Mouse (Mus musculus) bone marrow, adult 2 months (tissue): Measurements from ENCODE around the gene Ddt. TPM values are rescaled to one million over a fixed set of nuclear protein-coding genes. Genes with fewer than 3 reads are reported as not detected.

Experiments used
- H3K27ac ChIP-seq: fragments of 200-500 bp; 2 replicates; pipeline ENCODE4 v1.5.1; 2012; ENCODE audit warnings: low read depth, mild to moderate bottlenecking, control low read depth, inconsistent platforms, low read length; ENCODE audit not compliant: control insufficient read depth, poor library complexity, insufficient read depth
- H3K4me1 ChIP-seq: fragments of 200-500 bp; 2 replicates; pipeline ENCODE4 v1.6.1; 2011; ENCODE audit warnings: low read length; ENCODE audit not compliant: control insufficient read depth, insufficient read depth
- H3K4me3 ChIP-seq: fragments of 200-500 bp; replicated peaks from 2 replicates; pipeline ENCODE3; 2011; ENCODE audit warnings: mild to moderate bottlenecking, low read depth, low read length, control low read depth; ENCODE audit not compliant: control insufficient read depth
- CTCF ChIP-seq: fragments of 200-500 bp; IDR thresholded peaks from 2 replicates; pipeline ENCODE4 v1.5.1; 2011; ENCODE audit warnings: low read length, control low read depth; ENCODE audit not compliant: control insufficient read depth, insufficient read depth
- POLR2A ChIP-seq: fragments of 200-500 bp; IDR thresholded peaks from 2 replicates; pipeline ENCODE4 v1.6.1; 2011; ENCODE audit warnings: low read depth, mild to moderate bottlenecking, control low read depth, low read length, borderline replicate concordance; ENCODE audit not compliant: control insufficient read depth
- WGBS: fragments of 180-500 bp; shearing (Covaris S2); methylation state at CpG from one replicate; pipeline ENCODE4 v1.1.7; 2018; 5-methylcytosine and 5-hydroxymethylcytosine counted together
- polyA plus RNA-seq: library from polyadenylated mRNA; stranded (reverse); fragments of >200 nt; gene quantifications from 2 replicates; pipeline ENCODE4 v1.2.4, GENCODE M21; 2011; ENCODE audit warnings: low replicate concordance; ENCODE audit not compliant: missing spikeins, insufficient read depth, insufficient read length

Gene Ddt
- polyA plus RNA-seq, 1 experiment: 20.0 TPM

DNA sequence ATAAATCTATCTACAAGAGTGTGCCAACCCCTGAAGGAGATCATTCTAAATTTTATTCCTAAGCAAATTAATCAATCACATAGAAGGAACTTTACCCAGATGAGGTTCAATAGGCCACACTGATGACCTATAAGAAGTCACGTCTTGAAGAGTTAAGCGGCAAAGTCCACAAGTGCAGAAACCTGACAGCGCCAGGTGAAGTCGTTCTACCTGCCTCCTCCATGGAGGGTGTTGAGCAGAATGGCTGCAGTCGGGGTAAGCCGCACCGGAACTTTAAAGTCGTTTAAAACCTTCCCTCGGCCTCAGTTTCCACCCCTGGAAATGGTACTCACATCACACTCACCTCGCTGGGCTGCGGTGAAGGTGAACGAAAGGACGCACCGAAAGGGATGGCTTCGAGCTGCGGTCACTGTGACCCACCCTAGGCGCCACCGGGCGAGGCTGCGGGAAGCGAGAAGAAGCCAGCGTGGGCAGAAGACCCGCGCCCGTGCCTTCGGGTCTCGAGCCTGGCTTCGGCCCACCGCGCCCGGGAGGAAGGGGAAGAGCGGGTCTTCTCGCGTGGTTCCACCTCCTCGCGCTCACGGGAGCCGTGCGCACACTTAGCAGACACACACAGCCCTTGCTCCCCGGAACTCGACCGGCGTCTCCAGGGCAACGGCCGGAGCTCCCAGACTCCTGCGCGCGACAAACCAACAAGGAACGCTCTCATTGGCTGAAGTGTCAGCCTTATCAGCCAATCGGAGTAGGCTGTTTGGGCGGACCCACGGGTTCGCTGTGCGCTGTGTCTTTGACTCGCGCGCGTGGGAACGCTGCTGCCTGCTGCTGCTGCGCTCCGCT, 9.3 kb downstream of the Ddt start, which contains the start of gene Cabin1:
Cabin1 (minus strand) TSS at position 660 of the 837 bp plus-strand sequence.
- 1% methylated on average over 61 of the region's 61 CpGs for WGBS
- TF ChIP-seq CTCF (0 out of 2 replicates have a peak, but pooled peaks have one; percentile 7), POLR2A (peak; percentile 77)
- Histone ChIP-seq H3K27ac (peak within 1 kb of the TSS; percentile 90), H3K4me3 (peak within 1 kb of the TSS; percentile 67), H3K4me1 (peaks cover 4% of the 10 kb centered on the region; the same call in 1 of the 2 replicates)

DNA sequence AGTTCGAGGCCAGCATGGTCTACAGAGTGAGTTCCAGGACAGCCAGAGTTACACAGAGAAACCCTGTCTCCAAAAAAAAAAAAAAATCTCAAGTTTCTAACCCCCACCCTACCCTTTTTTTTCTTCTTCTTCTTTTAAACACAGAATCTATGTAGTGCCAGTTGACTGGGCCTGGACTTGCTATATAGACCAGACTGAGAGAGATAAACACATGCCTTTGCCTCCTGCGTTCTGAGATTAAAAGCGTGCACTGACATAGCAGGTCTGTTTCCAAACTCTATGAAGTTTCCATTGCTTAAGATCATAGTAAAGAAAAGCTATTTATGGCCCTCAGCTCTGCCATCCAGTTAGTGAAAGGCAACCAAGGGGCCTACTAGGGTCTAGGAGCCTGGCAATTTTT, 10.8 kb downstream of the Ddt start:
- peak overlapping the region; percentile 58 for H3K4me3 ChIP-seq
- H3K27ac ChIP-seq: peak overlapping the region; percentile 69
- TF ChIP-seq CTCF (no peak), POLR2A (no peak)
- WGBS: 77% methylated on average over 3 of the region's 3 CpGs
- H3K4me1 ChIP-seq: peaks cover 4% of the 10 kb centered on the region; the same call in 1 of the 2 replicates

DNA sequence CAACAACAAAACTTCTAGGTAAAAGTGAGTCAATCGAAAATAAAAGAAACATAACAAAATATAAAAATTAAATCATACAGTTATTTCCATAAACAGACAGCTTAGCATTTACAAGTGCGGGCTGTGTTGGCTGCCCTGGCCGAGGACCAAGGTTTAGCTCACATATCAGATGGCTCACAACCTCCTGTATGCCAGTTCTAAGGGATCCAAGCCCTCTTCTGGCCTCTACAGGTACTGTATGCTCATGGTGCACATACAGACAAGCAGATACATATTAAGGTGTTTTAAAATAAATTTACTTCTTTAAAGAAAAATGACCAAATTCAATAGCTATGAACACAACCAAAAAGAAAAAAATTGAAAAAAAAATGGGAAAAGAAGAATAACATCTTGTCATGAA, 12.9 kb downstream of the Ddt start:
- Histone ChIP-seq H3K27ac (no peak overlapping the region), H3K4me3 (no peak overlapping the region), H3K4me1 (peaks cover 4% of the 10 kb centered on the region; the same call in 1 of the 2 replicates)
- WGBS: 93% methylated on average over 3 of the region's 3 CpGs
- TF ChIP-seq POLR2A (no peak), CTCF (no peak)

DNA sequence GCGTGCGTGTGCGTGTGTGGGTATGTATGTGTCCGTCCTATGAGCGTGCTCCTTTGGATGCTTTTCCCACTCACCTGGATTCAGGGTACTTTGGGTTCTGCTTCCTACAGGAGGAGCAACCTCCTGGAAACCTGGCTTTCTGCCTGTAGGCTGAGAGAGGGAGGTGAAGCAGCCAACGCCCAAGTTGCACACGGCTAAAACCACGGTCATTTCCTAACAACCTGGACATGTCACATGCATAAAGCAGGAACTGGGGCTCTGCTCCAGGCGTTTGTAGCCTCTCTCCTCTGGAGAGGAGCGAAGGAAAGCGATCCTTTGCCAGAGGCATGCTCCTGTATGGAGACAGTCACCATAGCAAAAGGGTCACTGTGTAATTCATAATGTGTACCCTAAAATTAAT, 16.5 kb downstream of the Ddt start:
- TF ChIP-seq POLR2A (no peak), CTCF (no peak)
- no peak overlapping the region for H3K27ac ChIP-seq
- WGBS: 71% methylated on average over 11 of the region's 11 CpGs
- peaks cover 2% of the 10 kb centered on the region; the same call in 1 of the 2 replicates for H3K4me1 ChIP-seq
- H3K4me3 ChIP-seq: peak overlapping the region; percentile 5

DNA sequence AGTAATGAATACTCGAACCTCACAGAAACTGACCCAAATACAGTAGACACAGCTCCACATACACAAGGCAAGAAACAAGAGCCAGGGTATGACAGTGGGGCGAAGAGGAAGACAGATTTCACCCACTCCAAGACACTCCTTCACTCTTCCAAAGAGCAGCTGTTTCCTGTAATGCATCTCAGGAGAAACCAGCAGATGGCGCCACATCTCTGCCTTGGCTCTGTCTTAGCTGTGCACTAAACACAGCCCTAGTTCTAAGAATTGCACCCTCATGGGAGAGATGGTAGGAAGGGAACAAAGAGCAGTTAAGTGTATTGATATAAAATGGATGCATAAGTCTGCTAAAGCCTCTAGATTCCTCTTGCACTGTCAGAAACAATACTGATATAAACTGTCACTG, 29.2 kb downstream of the Ddt start:
- H3K27ac ChIP-seq: no peak overlapping the region
- no peaks in the 10 kb centered on the region for H3K4me1 ChIP-seq
- WGBS: 43% methylated on average over 3 of the region's 3 CpGs
- H3K4me3 ChIP-seq: no peak overlapping the region
- TF ChIP-seq POLR2A: no peak
- TF ChIP-seq CTCF: peak; percentile 95

DNA sequence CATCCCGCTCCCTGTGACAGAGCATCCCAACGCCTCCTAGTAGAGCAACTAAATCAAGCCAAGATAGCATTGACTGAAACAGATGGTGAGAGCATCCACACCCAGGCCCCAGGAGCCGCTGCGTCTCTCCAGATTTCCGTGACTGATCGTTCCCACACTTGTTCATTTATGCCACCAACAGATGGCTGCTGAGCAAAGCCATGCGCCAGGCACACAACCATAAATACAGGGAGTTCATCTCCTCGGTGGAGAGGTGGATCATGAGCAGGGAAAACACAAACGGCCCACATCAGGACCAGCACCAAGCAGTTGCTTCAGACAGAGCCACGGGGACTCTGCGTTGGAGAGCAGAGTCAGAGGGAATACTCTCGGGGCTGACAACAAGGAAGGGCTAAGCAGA, 29.8 kb downstream of the Ddt start:
- TF ChIP-seq POLR2A: no peak
- no peak for TF ChIP-seq CTCF
- no peak overlapping the region for H3K4me3 ChIP-seq
- WGBS: 92% methylated on average over 12 of the region's 12 CpGs
- H3K27ac ChIP-seq: no peak overlapping the region
- H3K4me1 ChIP-seq: no peaks in the 10 kb centered on the region

DNA sequence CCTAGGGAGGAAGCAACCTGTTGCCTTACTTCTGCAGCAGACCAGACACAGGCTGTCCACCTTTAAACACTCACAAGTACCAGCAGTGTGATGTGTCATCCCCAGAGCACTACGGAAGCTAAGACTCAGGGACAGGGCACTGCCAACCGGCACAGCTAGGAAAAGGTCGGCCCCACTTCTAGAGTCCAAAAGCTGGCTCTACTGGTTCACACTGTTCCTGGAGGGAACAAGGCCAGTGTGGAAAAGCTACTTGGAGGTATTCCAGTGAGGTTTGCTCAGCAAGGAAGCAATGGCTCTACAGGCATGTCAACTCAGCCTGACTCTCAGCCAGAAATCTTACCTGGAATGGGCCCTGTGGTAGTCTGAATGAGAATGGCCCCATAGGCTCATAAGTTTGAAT, 32.3 kb downstream of the Ddt start:
- no peaks in the 10 kb centered on the region for H3K4me1 ChIP-seq
- H3K27ac ChIP-seq: no peak overlapping the region
- 91% methylated on average over 3 of the region's 3 CpGs for WGBS
- H3K4me3 ChIP-seq: no peak overlapping the region
- TF ChIP-seq CTCF (no peak), POLR2A (no peak)

DNA sequence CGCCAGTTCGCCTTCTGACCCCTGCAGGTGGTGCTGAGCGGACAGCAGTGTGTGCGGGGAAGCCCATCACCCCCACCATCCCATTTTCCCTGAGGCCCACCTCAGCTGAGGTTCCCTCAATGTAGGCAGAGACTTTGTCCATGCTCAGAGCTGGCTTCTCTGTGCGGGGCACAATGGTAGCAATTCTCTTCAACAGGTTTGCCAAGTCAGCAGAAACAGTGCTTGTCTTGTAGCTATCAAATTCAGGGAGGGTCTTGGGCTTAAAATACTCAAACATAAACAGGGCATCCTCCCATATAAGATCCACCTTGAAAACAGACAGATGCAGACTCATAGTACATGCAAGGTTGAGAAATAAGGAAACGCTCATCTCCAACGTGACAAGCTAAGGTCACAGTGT, 47.8 kb downstream of the Ddt start:
- 92% methylated on average over 7 of the region's 7 CpGs for WGBS
- no peak overlapping the region for H3K4me3 ChIP-seq
- no peak overlapping the region for H3K27ac ChIP-seq
- TF ChIP-seq POLR2A (no peak), CTCF (no peak)
- no peaks in the 10 kb centered on the region for H3K4me1 ChIP-seq

Other genes with a start within 250 kb of the Ddt start
- gene Lrrc75b, start 213.1 kb downstream of the Ddt start, polyA plus RNA-seq: 0.42 TPM in 1 of 2 replicates, not detected in the other
- gene Ggt1, start 211.8 kb downstream of the Ddt start, polyA plus RNA-seq: 5.2 and 11.4 TPM in 2 replicates
- gene Ggt5, start 184.1 kb downstream of the Ddt start, polyA plus RNA-seq: 13.4 and 23.1 TPM in 2 replicates
- 1.5 and 2.8 TPM in 2 replicates for gene Susd2, start 129.4 kb downstream of the Ddt start, polyA plus RNA-seq
- 26.2 and 55.3 TPM in 2 replicates for gene Cabin1, start 9.1 kb downstream of the Ddt start, polyA plus RNA-seq
- gene Gm20441, start 7.5 kb upstream of the Ddt start, polyA plus RNA-seq: not detected in 2 replicates
- gene Gstt3, start 8.0 kb upstream of the Ddt start, polyA plus RNA-seq: 1.6 and 4.3 TPM in 2 replicates
- gene Gstt1, start 25.2 kb upstream of the Ddt start, polyA plus RNA-seq: 19.9 and 22.5 TPM in 2 replicates
- not detected in 2 replicates for gene Gstt4, start 49.1 kb upstream of the Ddt start, polyA plus RNA-seq
- gene Gstt2, start 64.0 kb upstream of the Ddt start, polyA plus RNA-seq: 18.1 and 28.1 TPM in 2 replicates
- 205 and 344 TPM in 2 replicates for gene Mif, start 86.8 kb upstream of the Ddt start, polyA plus RNA-seq
- gene Derl3, start 120.0 kb upstream of the Ddt start, polyA plus RNA-seq: 1.2 and 2.5 TPM in 2 replicates
- gene Smarcb1, start 148.2 kb upstream of the Ddt start, polyA plus RNA-seq: 22.7 and 33.8 TPM in 2 replicates
- gene Chchd10, start 159.7 kb upstream of the Ddt start, polyA plus RNA-seq: 78.1 and 103 TPM in 2 replicates
- 3.4 and 4.6 TPM in 2 replicates for gene Mmp11, start 163.1 kb upstream of the Ddt start, polyA plus RNA-seq
- gene Gm867, start 167.3 kb upstream of the Ddt start, polyA plus RNA-seq: 35.4 and 49.8 TPM in 2 replicates
- gene Vpreb3, start 169.6 kb upstream of the Ddt start, polyA plus RNA-seq: 41.8 and 84.9 TPM in 2 replicates
- not detected in 2 replicates for gene Gm5134, start 181.1 kb upstream of the Ddt start, polyA plus RNA-seq